Mouse (Mus musculus) forebrain, embryonic 11.5 days (tissue): ENCODE results near the gene Btbd35f26. TPM values are rescaled to one million over a fixed set of nuclear protein-coding genes. Genes with fewer than 3 reads are reported as not detected.
"Not testable (repeated sequence)": the region's sequence is repeated elsewhere in the genome, so short reads cannot be mapped to it uniquely, and the experiment has no call there.

Experiments used
- ATAC-seq: fragments of 200-750 bp; cut with Nextera tagmentation; replicated peaks from 2 replicates; pipeline ENCODE4 v1.8.0; 2017; ENCODE audit warnings: moderate TSS enrichment; ENCODE audit not compliant: low FRiP score
- DNase-seq: peaks from one replicate; pipeline ENCODE4 v3.0.0-alpha.2; 2017; ENCODE audit warnings: low spot score
- H3K27ac ChIP-seq: fragments of 300-500 bp; sonication (generic); 2 replicates; pipeline ENCODE4 v1.5.1; 2014; ENCODE audit warnings: low read depth, low read length
- H3K27me3 ChIP-seq: fragments of 300-500 bp; sonication (generic); 2 replicates; pipeline ENCODE4 v1.6.1; 2014; ENCODE audit warnings: mild to moderate bottlenecking, low read length, mixed read lengths; ENCODE audit not compliant: control insufficient read depth, insufficient read depth
- H3K36me3 ChIP-seq: fragments of 300-500 bp; sonication (generic); 2 replicates; pipeline ENCODE4 v1.6.1; 2014; ENCODE audit warnings: mild to moderate bottlenecking, low read length, moderate library complexity, mixed read lengths; ENCODE audit not compliant: control insufficient read depth, insufficient read depth
- H3K4me1 ChIP-seq: fragments of 300-500 bp; sonication (generic); replicated peaks from 2 replicates; pipeline ENCODE4 v1.6.1; 2014; ENCODE audit warnings: low read length, mixed read lengths; ENCODE audit not compliant: control insufficient read depth, insufficient read depth
- H3K4me2 ChIP-seq: fragments of 300-500 bp; sonication (generic); 2 replicates; pipeline ENCODE4 v1.6.1; 2014; ENCODE audit warnings: low read depth, mild to moderate bottlenecking, low read length, moderate library complexity, mixed read lengths; ENCODE audit not compliant: severe bottlenecking
- H3K4me3 ChIP-seq: fragments of 300-500 bp; sonication (generic); 2 replicates; pipeline ENCODE4 v1.5.1; 2014; ENCODE audit warnings: low read depth, low read length
- H3K9ac ChIP-seq: fragments of 300-500 bp; sonication (generic); 2 replicates; pipeline ENCODE4 v1.6.1; 2014; ENCODE audit warnings: low read length
- H3K9me3 ChIP-seq: fragments of 300-500 bp; sonication (generic); 2 replicates; pipeline ENCODE4 v1.6.1; 2016; ENCODE audit warnings: low read length, mixed read lengths; ENCODE audit not compliant: control insufficient read depth
- WGBS: fragments of 180-500 bp; shearing (Covaris S2); extraction: QIAGEN DNeasy Blood & Tissue Kit; methylation state at CpG from one replicate; pipeline ENCODE4 v1.1.7; 2014; 5-methylcytosine and 5-hydroxymethylcytosine counted together
- polyA plus RNA-seq: library from polyadenylated mRNA; unstranded; fragments of >200 nt; fragmentation: Nextera tagmentation; extraction: Ambion mirVana; gene quantifications from 2 replicates; pipeline ENCODE4 v1.2.1, GENCODE M21; 2014

The Btbd35f26 gene
- polyA plus RNA-seq, result not detected in 2 replicates

DNA sequence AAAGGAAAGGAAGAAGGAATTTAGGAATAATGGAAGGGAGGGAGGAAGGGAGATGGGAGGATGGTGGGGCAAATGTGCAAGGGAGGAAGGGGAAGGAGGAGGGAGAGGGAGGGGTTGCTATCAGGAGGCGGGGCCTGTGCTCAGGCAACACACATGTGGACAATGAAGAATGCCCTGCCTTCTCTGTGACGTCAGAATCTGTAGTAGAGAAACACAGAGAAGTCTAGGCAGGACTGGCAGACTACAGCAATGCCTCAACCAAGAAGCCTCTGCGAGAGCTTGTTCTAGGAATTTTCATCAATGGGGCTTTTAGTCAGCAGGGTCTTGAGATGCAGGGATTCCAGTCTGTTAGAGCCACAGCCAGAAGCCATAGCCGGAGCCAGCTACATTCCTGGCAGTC, at the start of gene Btbd35f26:
TSS of gene Btbd35f26 (plus strand) at position 301 of the 400 bp plus-strand sequence.
- H3K27ac ChIP-seq, H3K9me3 ChIP-seq, H3K4me1 ChIP-seq, H3K4me2 ChIP-seq, H3K9ac ChIP-seq, H3K27me3 ChIP-seq, ATAC-seq, DNase-seq, H3K4me3 ChIP-seq, H3K36me3 ChIP-seq: not testable (repeated sequence)
- no CpG with 5 or more reads among the region's 4 CpGs for WGBS

DNA sequence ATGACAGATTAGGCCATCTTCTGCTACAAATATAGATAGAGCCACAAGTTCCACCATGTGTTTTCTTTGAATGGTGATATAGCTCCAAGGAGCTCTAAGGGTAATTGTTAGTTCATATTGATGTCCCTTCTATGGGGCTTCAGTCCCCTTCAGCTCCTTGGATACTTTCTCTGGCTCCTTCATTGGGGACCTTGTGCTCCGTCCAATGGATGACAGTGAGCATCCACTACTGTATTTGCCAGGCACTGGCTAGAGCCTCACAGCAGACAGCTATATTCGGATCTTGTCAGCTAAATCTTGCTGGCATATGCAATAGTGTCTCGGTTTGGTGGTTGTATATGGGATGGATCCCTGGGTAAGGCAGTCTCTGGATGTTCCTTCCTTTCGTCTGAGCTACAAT, 5.7 kb downstream of the Btbd35f26 start:
- ATAC-seq, H3K4me2 ChIP-seq, H3K36me3 ChIP-seq: not testable (repeated sequence)

DNA sequence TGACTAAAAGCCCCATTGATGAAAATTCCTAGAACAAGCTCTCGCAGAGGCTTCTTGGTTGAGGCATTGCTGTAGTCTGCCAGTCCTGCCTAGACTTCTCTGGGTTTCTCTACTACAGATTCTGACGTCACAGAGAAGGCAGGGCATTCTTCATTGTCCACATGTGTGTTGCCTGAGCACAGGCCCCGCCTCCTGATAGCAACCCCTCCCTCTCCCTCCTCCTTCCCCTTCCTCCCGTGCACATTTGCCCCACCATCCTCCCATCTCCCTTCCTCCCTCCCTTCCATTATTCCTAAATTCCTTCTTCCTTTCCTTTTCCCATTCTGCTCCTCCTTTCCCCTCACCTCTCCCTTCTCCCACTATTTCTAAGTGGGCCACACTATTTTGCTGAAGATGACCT, 47.6 kb downstream of the Btbd35f26 start, which contains the start of gene Btbd35f19:
TSS of gene Btbd35f19 (minus strand) at position 101 of the 400 bp plus-strand sequence.
- H3K4me2 ChIP-seq, H3K9me3 ChIP-seq, H3K27me3 ChIP-seq, H3K9ac ChIP-seq, ATAC-seq, H3K4me1 ChIP-seq, DNase-seq, H3K4me3 ChIP-seq, H3K36me3 ChIP-seq, H3K27ac ChIP-seq: not testable (repeated sequence)
- WGBS, result no CpG with 5 or more reads among the region's 4 CpGs

More for the DNA sequence above, 5.7 kb downstream of the Btbd35f26 start:
- H3K27ac ChIP-seq, H3K9me3 ChIP-seq, H3K4me1 ChIP-seq, DNase-seq, H3K4me3 ChIP-seq, H3K9ac ChIP-seq, H3K27me3 ChIP-seq: not testable (repeated sequence)
- WGBS, result 97% methylated on average over 2 of the region's 4 CpGs

Other genes starting within 250 kb of the Btbd35f26 start
- gene Btbd35f29, start 218.8 kb upstream of the Btbd35f26 start, polyA plus RNA-seq, result not detected in 2 replicates
- gene Spin2f, start 82.6 kb upstream of the Btbd35f26 start, polyA plus RNA-seq, result not detected in 2 replicates
- gene Btbd35f19, start 47.5 kb downstream of the Btbd35f26 start, polyA plus RNA-seq, result not detected in 2 replicates
- gene Gm21883, start 237.8 kb downstream of the Btbd35f26 start, polyA plus RNA-seq, result not detected in 2 replicates